Mouse (Mus musculus): ENCODE data around the gene Tnk2.

The Tnk2 gene

GRCm38 (mm10) chr16:32678812-32679211 is 35.1 kb downstream of the Tnk2 start:
- no peak for DNase-seq (ENCODE audit: low spot score)

DNA sequence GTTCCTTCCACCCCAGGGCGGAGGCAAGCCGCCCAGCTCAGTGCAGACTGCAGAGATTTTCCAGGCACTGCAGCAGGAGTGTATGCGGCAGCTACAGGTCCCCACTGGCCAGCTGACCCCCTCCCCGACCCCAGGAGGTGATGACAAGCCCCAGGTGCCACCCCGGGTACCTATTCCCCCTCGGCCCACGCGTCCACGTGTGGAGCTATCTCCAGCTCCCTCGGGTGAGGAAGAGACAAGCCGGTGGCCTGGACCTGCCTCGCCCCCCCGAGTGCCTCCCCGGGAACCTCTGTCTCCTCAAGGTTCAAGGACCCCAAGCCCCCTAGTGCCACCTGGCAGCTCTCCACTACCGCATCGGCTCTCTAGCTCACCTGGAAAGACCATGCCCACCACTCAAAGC is 36.3 kb downstream of the Tnk2 start:
- no peak for DNase-seq (ENCODE audit: low spot score)

DNA sequence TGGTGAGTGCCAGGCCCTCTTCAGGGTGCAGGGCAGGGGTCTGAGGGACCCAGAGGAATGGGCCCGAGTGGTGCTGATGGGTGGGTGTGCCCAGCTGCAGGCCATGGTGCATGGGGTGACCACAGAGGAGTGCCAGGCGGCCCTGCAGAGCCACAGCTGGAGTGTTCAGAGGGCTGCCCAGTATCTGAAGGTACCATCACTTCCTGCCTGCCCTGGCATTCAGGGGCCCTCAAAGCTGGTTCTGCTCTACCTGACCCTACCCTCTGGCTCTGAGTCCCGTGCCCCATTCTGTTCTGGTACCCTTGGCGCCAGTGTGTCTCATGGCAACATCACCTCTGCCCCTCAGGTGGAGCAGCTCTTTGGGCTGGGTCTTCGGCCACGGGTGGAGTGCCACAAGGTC is 37.1 kb downstream of the Tnk2 start:
- DNase-seq (ENCODE audit: low spot score): no peak

DNA sequence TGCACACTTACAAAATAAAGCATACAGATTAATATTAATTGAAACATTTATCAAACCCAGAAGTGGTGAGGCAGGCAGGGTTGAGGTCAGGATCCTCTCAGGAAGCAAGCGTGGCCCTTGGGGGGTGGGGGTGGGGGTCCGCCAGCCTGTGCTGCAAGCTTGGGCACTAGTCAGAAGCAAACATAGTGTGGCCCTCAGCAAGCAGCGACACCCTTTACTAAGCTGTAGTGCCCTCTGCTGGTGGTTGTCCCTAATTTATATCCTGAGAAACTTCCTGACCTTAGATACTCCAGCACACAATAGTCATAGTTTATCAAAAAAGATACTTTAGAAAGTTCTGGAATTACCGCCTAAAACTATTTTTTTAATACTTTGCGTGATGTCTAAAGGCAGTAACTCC is 38.5 kb downstream of the Tnk2 start:
- no peak for DNase-seq (ENCODE audit: low spot score)

GRCm38 (mm10) chr16:32682841-32683240 is 39.2 kb downstream of the Tnk2 start:
- no peak for DNase-seq (ENCODE audit: low spot score)

DNA sequence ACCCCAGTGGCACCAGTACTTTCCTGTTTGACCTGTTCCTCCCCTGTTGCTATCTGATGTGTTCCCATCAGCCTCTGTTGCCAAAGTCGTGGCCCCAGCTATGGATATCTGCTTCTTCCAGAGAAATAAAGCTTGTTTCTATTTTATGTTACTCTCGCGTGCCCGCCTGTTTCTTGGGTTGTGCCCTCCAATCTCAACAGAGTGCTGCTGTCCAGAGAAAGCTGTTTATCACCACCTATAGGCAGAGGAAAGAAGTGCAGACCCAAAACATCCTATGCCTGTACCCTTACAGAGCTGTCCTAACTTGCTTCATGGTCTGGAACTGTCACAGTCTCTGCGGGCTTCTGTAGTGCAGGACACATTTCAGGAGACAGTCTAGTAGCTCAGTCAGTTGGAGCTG is 39.7 kb downstream of the Tnk2 start:
- DNase-seq (ENCODE audit: low spot score): no peak

GRCm38 (mm10) chr16:32685405-32685804 is 41.7 kb downstream of the Tnk2 start:
- DNase-seq (ENCODE audit: low spot score): no peak

DNA sequence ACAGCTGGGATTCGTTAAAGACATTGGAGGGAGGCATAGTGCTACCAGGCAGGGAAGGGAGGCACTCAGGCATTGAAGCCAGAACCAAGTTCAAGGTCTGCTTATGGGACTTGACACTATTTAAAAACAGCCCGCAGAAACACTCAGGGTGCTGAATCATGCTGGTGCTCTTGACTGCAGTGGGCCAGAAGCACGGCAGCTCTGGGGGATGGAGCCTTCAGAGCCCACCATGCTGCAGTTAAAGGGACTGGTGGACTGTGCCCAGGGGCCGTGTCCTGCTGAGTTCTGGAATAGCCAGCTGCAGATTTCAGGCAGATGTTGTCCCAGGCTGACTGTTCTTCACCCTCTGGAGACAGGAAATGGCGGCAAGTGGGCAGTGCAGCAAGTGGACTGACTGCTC is 42.3 kb downstream of the Tnk2 start:
- no peak for DNase-seq (ENCODE audit: low spot score)

DNA sequence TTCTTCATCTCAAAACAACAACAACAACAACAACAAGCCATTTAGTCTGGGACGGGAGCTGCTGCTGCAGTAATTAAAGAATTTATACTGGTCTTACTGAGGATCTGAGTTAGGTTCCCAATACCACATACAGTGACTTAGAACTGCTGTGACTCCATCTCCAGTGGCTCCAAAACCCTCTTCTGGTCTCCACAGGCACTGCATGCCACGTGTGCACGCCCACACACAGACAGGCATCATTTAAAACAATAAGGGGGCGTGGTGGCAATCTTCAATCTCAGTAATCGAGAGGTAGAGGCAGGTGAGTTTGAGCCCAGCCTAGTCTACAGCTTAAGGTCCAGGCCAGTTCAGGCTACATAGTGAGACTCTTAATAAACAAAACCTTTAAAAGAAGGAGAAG is 43.5 kb downstream of the Tnk2 start:
- no peak for DNase-seq (ENCODE audit: low spot score)

DNA sequence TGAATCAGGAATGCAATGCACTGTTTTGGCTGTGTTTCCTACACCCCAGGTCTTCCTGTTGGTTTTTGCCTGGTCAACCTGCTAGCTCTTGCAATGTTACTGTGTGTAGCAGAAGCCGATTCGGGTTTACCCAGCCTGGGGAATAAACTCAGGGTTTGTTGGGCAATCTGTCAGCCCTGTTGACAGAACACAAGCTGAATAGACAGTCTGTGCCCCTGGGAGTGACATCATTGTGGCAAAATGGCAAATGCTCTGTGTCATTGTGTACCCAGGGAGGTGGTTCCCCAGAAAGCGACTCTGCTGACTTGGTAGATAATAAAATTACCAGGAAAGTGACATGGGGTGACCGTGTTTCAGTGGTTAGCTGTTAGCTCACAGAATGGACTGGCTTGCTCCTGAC is 45.1 kb downstream of the Tnk2 start:
- DNase-seq (ENCODE audit: low spot score): no peak

DNA sequence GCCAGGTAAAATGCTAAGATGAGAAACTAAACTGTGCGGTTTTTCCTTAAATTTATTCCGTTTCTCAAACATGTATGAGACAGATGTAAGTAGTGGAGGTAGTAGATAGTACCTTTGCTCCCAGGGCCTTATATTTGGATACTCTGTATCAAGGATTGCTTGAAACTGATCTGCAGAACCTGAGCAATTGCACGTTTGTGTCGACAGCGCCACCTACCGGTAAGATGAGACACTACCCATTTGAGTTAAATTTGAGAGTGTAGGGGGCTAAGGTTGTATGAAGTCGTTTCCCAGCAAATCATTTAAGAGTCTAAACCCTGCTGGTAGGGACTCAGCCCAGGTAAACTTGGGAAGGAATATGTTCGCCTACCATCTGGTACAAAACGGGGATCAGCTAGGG is 45.8 kb downstream of the Tnk2 start:
- no peak for DNase-seq (ENCODE audit: low spot score)

GRCm38 (mm10) chr16:32696841-32697464 is 53.3 kb downstream of the Tnk2 start:
- no peak for DNase-seq (ENCODE audit: low spot score)

- no peak for DNase-seq (ENCODE audit: low spot score)
Observed at GRCm38 (mm10) chr16:32697665-32698446, 54.2 kb downstream of the Tnk2 start.

GRCm38 (mm10) chr16:32698550-32698949 is 54.9 kb downstream of the Tnk2 start:
- no peak for DNase-seq (ENCODE audit: low spot score)

DNA sequence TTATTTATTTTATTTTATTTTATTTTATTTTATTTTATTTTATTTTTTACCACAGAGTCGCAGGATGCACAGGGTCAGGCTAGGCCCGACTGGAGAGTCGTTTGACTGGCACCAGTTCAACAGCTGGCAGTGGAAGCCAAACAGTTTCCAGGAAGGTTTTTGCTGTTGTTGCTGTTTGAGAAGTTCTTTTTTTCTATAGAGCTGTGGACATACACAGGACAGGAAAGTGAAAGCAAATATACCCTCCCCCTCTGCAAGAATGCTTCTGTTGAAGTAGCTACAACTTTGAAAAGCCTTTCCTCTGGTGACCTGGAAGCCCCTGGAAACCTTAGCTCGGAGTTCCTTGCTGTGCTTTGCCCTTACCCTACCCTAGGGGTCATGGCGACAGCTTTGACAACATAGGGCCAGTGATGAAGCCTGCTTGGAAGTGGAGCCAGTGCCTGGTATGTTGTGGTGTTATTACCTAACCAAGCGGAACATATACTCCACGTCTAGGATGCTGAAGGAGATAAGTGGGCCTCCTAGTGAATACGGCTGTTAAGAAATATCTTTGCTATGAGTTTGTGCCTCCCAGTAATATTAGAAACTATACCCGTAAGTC is 59.7 kb downstream of the Tnk2 start:
- no peak for DNase-seq (ENCODE audit: low spot score)

DNA sequence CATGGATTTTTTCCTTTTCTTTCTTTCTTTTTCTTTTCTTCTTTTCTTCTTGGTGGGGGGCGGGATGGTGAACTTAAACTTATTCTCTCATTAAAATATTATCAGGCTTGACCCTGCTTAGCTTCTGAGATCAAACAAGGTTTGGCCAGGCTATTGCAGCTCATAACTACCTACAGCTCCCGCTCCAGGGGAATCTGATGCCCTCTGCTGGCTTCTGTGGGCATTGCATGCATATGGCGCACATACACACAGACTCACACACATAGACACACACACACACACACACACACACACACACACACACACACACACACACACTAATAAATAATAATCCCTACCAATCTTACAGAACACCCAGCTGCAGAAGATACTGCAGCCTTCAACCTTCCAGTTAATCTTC is 61.9 kb downstream of the Tnk2 start:
- no peak for DNase-seq (ENCODE audit: low spot score)

DNA sequence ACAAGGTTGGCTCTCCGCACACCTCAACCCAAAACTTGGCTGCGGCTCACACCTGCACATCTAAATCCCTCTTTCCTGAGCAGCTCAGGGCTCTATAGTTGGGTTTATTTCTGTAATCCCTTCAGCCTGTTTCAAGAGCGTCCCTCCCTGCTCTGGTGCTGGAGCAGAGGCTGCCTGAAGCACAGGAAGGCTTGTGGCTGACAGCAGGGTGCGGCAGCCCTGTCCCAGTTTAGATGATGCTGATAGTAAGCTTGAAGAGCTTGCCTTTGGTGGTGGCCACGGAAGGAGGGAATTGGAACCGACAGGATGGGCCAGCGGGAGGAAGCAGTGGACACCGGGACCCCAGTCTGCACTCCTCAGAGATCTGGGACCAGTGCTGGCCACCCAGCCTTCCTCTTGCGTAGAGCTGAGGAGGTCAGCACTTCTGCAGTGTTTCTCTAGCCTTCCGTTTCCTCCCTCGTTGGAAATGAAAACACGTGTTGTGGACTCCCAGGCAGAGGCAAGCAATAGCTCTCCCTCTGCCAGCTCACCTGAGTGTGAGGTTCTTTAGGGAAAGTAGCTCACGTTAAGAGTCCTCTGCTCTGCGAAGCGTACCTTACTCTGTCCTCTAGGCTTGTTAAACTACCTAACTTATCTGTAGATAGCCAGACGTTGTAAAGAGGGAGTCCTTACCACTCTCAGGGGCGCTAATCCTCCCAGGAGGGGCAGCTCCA is 63.6 kb downstream of the Tnk2 start:
- DNase-seq (ENCODE audit: low spot score): no peak

DNA sequence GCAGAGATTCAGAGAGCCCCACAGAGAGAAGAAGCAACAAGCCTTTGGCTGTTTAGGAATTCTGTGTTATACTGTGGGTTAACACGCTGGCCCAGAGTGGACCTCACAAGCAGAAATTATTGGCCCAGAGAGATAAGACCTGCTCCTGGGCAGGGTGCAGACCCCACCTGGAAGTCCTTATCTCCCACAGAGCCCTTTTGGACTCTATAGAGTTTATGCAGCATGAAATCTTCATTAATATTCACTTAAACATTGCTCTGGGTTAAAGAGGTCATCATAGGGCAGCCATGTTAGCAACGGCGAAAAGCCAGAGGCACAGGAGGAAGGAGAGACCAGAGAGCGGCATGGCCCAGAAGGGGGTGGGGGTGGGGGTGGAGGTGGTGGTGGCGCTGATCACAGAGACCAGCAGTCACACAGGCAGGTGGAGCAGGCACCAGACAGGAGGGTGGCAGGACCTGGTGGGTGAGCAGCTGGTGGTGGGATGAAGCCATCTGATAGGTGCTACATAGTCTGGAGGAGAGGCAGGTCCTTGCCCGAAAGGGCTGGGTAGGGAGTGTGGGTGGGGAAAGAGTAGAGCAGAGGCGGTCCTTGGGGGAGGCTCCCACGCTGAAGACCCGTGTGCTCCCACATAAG is 64.3 kb downstream of the Tnk2 start:
- DNase-seq (ENCODE audit: low spot score): no peak

DNA sequence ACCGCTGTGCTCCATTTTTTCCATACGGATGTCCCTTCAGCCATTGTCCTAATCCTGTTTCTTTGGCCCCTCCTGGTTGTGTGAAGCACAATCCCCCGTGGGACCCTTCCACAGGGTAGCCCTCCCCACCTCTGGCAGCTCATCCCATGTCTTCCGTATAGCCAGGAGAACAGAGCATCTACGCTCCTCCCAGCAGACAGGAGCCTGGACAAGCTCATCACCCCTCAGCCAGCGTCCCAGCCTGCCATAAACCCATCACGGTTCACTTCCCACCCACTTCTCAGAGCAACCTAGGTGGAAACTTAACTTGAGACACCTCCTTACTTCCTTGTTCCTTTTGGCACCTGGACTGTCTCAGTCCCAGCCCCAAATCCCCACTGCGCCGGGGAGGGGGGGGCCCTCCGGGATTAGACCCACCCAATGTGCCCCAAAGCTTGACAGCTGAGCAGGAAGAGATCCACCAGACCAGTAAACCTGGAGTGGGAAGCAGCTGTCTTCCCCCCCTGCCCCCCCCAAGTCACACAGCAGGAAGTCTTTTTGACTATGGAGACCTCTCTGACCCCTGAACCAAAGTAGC is 64.9 kb downstream of the Tnk2 start:
- no peak for DNase-seq (ENCODE audit: low spot score)

- DNase-seq (ENCODE audit: low spot score): no peak
Observed at GRCm38 (mm10) chr16:32709116-32709515, 65.4 kb downstream of the Tnk2 start.

- DNase-seq (ENCODE audit: low spot score): no peak
Observed at GRCm38 (mm10) chr16:32710426-32711070, 66.9 kb downstream of the Tnk2 start.

GRCm38 (mm10) chr16:32712202-32712601 is 68.5 kb downstream of the Tnk2 start:
- DNase-seq (ENCODE audit: low spot score): no peak

Data from urinary bladder, postnatal 10 days (tissue).